Mouse (Mus musculus): ENCODE measurements at regions not wholly inside any gene's neighbourhood (a gene's known extent, or its start where the extent isn't known, plus 50 kb on each side); places are given as distances from the start of the nearest gene placed in this dataset.

DNA sequence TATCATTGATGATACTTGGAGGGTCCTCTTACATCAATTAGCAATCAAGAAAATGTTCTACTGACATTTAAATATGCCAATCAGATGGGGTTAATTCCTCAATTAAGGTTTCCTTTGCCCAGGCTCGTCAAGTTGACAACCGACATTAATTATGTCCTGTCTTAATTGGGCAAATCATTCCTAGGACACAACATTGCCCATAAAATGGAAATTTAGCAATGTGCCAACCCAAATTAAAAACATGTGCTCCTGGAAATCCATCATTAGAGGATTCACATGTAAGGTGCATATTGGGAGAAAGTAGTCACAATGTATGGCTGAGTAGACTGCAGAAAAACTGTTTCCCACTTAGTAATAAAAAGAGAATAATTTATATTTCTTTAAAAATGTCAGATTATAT, 483.6 kb upstream of the B430305J03Rik start:
- H3K9me3 ChIP-seq: no peaks in the 10 kb centered on the region
- H3K9ac ChIP-seq: no peak overlapping the region
- no peaks in the 10 kb centered on the region for H3K36me3 ChIP-seq
- WGBS: 64% methylated on average over 2 of the region's 2 CpGs
- H3K4me1 ChIP-seq: no peaks in the 10 kb centered on the region
- no peaks in the 10 kb centered on the region for H3K27me3 ChIP-seq
- H3K4me3 ChIP-seq: no peak overlapping the region
- no peak for ATAC-seq (ENCODE audit: insufficient number of reproducible peaks, insufficient read depth, low FRiP score, low TSS enrichment)
- no peak overlapping the region for H3K27ac ChIP-seq
- no peak overlapping the region for H3K4me2 ChIP-seq (replicated peaks)

DNA sequence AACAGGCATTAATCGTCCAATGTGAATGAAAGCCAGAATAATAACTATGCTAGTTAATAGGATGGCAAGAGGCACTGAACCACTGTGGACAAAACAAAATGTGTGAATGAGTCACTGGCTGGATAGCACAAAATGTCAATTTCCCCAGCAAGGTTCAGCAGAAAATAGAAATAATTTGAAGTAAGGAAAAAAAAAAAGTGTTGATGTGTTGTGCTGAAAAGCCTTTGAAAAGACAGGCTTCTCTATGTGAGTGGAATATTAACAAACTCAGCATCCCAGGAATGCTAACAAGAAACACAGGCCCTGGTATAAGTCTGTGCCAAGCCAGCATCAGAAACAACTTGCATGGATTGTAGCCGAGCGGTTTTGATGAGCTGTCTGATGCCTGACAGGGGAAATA, 481.0 kb upstream of the B430305J03Rik start:
- Histone ChIP-seq H3K27me3 (no peaks in the 10 kb centered on the region), H3K4me1 (no peaks in the 10 kb centered on the region), H3K4me3 (no peak overlapping the region), H3K4me2 (replicated peaks) (no peak overlapping the region), H3K9ac (no peak overlapping the region), H3K9me3 (no peaks in the 10 kb centered on the region), H3K36me3 (no peaks in the 10 kb centered on the region), H3K27ac (no peak overlapping the region)
- WGBS: 76% methylated on average over 3 of the region's 3 CpGs
- no peak for ATAC-seq (ENCODE audit: insufficient number of reproducible peaks, insufficient read depth, low FRiP score, low TSS enrichment)

DNA sequence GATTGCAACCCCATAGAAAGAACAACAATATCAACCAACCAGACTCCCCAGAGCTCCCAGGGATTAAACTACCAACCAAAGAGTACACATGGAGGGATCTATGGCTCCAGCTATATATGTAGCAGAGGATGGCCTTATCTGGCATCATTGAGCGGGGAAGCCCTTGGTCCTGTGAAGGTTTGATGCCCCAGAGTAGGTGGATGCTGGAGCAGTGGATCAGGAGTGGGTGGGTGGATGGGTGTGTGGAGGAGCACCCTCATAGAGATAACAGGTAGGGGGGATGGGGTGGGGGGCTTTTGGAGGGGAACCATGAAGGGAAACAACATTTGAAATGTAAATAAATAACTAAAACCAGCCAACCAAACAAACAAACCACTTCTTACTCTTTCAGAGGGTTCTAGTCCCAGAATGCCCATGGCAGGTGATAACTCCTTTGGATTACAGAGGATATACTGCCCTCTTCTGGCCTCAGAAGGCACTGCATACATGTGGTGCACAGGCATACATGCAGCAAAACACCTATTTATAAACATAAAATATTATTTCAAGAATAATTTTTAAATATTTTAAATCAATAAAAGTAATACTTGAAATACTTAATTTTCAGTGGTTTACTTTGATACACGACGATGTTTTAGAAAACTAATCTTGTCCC, 473.7 kb upstream of the B430305J03Rik start:
- 0 out of 2 replicates have a peak, but pooled peaks have one; percentile 41 for ATAC-seq (ENCODE audit: insufficient number of reproducible peaks, insufficient read depth, low FRiP score, low TSS enrichment)

DNA sequence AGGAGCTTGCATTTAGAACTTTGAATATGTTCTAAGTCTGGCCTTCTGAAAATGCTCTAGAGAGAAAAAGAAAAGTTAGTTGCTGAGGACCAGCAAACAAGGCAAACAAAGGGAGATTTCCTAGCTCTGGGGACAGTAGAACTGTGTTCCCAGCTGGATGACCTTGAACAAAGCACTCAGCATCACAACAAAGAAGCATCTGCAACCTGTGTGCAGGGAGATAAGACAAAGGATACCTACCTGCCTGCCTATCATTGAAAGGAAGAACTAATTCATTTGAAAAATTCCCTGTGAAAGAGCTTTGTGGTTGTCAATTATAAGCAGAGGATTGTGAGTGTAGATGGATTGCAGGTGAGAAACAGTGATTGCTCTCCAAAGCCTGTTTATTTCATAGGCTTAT, 451.1 kb upstream of the B430305J03Rik start:
- Histone ChIP-seq H3K36me3 (no peaks in the 10 kb centered on the region), H3K27me3 (no peaks in the 10 kb centered on the region), H3K9ac (no peak overlapping the region), H3K4me2 (replicated peaks) (no peak overlapping the region), H3K4me1 (no peaks in the 10 kb centered on the region), H3K4me3 (no peak overlapping the region), H3K27ac (no peak overlapping the region), H3K9me3 (no peaks in the 10 kb centered on the region)
- no peak for ATAC-seq (ENCODE audit: insufficient number of reproducible peaks, insufficient read depth, low FRiP score, low TSS enrichment)

More for the DNA sequence above, 473.7 kb upstream of the B430305J03Rik start:
- WGBS: 38% methylated on average over 3 of the region's 3 CpGs
- Histone ChIP-seq H3K27ac (no peak overlapping the region), H3K4me3 (no peak overlapping the region), H3K27me3 (no peaks in the 10 kb centered on the region), H3K9me3 (no peaks in the 10 kb centered on the region), H3K4me2 (replicated peaks) (no peak overlapping the region), H3K9ac (no peak overlapping the region), H3K36me3 (no peaks in the 10 kb centered on the region), H3K4me1 (no peaks in the 10 kb centered on the region)

DNA sequence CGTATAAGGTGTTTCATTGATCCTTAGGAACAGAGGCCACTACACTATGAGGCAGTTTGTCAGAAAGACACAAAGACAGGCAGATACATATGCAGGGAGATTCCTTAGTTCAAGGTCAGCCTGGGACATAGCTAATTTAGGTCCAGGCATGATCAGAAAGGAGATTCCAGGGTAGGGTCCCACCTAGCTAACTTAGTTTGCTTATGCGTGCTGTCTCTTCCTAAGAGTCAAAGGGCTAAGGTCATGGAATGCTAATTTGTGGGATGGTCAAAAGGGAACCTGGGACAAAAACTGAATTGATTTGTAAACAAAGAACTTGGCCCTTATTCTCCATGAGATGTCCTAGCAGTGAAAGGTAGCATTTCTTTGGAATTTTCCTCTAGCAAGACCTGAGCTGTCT, 430.3 kb upstream of the B430305J03Rik start:
- Histone ChIP-seq H3K27ac (no peak overlapping the region), H3K4me2 (replicated peaks) (no peak overlapping the region), H3K9me3 (no peaks in the 10 kb centered on the region), H3K4me1 (no peaks in the 10 kb centered on the region), H3K36me3 (no peaks in the 10 kb centered on the region), H3K4me3 (no peak overlapping the region), H3K9ac (no peak overlapping the region), H3K27me3 (no peaks in the 10 kb centered on the region)
- ATAC-seq (ENCODE audit: insufficient number of reproducible peaks, insufficient read depth, low FRiP score, low TSS enrichment): no peak
- WGBS: 72% methylated on average over 2 of the region's 2 CpGs

DNA sequence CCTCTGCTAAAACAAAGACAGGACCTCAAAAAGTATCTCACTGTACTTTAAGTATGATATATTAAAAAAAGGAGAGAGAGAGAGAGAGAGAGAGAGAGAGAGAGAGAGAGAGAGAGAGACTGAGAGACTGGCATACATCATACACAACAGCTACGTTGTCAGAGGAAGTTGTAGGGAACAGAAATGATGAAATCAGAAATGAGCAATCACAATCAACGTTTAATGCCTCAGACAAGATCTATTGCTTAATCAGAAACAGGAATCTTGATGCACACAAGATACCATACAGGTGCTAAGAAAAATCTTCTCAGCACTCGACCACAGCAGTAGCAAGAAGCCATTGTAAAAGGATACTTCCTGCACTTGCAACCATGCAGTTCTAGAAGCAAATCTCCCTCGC, 424.9 kb upstream of the B430305J03Rik start:
- Histone ChIP-seq H3K4me2 (replicated peaks) (no peak overlapping the region), H3K9ac (no peak overlapping the region), H3K36me3 (no peaks in the 10 kb centered on the region), H3K4me3 (no peak overlapping the region), H3K27me3 (no peaks in the 10 kb centered on the region), H3K4me1 (no peaks in the 10 kb centered on the region), H3K27ac (no peak overlapping the region), H3K9me3 (no peaks in the 10 kb centered on the region)
- no peak for ATAC-seq (ENCODE audit: insufficient number of reproducible peaks, insufficient read depth, low FRiP score, low TSS enrichment)
- WGBS: 37% methylated on average over 4 of the region's 4 CpGs
